Comparison of ENCODE assay signal across 8 mouse cellular contexts in the genomic region with DNA sequence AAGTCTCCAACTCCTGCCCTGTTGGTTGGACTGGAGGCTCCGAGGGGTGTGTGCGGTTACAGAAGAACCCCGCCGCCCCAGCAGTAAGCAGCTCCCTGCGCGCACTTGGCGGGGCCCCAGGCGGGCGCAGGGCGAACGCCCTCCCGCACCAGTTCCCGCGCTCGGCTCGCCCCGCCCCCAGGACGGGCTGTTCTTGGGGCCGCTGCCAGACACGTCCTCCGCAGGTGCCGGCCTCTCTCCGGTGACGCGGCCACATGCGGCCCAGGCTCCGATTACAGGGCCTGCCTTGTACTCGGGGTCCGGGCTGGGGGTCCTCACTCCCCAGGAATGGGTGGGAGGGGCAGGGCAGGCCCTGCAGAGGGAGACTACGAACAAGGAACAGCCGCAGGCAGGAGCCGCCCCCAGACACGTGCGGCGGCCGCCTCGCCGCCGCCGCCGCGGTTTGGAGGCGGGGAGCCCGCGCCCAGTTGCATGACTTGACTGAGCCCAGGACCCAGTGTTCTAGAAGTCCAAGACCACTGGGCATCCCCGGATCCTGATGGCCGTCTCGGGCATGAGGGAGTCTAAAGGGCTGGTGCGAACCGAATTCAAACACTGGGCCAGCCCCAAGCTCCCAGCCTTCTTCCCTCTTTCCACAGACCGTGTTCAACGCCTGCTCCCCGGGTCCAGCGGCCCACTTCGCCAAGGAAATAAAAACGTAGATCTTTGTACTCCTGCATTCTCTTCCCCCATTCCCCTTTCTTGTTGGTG. TPM values are rescaled to one million over a fixed set of nuclear protein-coding genes. Genes with fewer than 3 reads are reported as not detected.
DNase-seq lines count a peak whose midpoint lies in the region; ATAC-seq and TF ChIP-seq lines count a peak whose summit lies in the region.
"Had no signal": no experiment of that assay in that cellular context is flagged by ENCODE, and none has a peak within 500 bp of the region (broad histone marks: within the 10 kb centered on the region; RNA-seq: fewer than 3 reads in every experiment).

No protein-coding gene starts in this region.

- 23% methylated on average over 56 of the region's 56 CpGs for WGBS in forebrain, embryonic 16.5 days
- WGBS in hindbrain, postnatal 0 days: 25% methylated on average over 54 of the region's 56 CpGs
- 19% methylated on average over 56 of the region's 56 CpGs for WGBS in liver, embryonic 16.5 days (ENCODE audit: insufficient replicate concordance)
- WGBS in neural tube, embryonic 14.5 days: 25% methylated on average over 54 of the region's 56 CpGs

- no peak for ATAC-seq in forebrain, embryonic 16.5 days
- ATAC-seq in hindbrain, postnatal 0 days: no peak; the same call in 1 of the 2 replicates
- ATAC-seq in liver, embryonic 16.5 days (ENCODE audit: low read depth): peak; percentile 49
- no peak for ATAC-seq in neural tube, embryonic 14.5 days (ENCODE audit: low read depth)

- no peak overlapping the region for H3K27ac ChIP-seq in forebrain, embryonic 16.5 days (ENCODE audit: low read length)
- no peak overlapping the region for H3K27ac ChIP-seq in hindbrain, postnatal 0 days
- peak overlapping the region; percentile 21 for H3K27ac ChIP-seq in liver, embryonic 16.5 days (ENCODE audit: low read length)
- H3K27ac ChIP-seq in neural tube, embryonic 14.5 days (ENCODE audit: low read depth, low read length): no peak overlapping the region

- H3K4me2 ChIP-seq in forebrain, embryonic 16.5 days (ENCODE audit: low read length): peak overlapping the region; percentile 69
- peak overlapping the region; percentile 65 for H3K4me2 ChIP-seq in hindbrain, postnatal 0 days (ENCODE audit: low read depth, low read length)
- H3K4me2 ChIP-seq in liver, embryonic 16.5 days (ENCODE audit: low read depth, low read length): peak overlapping the region; percentile 59
- peak overlapping the region; percentile 49 for H3K4me2 ChIP-seq in neural tube, embryonic 14.5 days (ENCODE audit: low read depth, low read length)

- peak overlapping the region; percentile 51 for H3K9ac ChIP-seq in forebrain, embryonic 16.5 days (replicated peaks; ENCODE audit: low read depth, low read length)
- peak overlapping the region; percentile 21; the same call in 1 of the 2 replicates for H3K9ac ChIP-seq in hindbrain, postnatal 0 days (replicated peaks; ENCODE audit: low read length)
- H3K9ac ChIP-seq in liver, embryonic 16.5 days (ENCODE audit: low read depth, low read length): peak overlapping the region; percentile 25; the same call in 1 of the 2 replicates
- no peak overlapping the region; the same call in 1 of the 2 replicates for H3K9ac ChIP-seq in neural tube, embryonic 14.5 days (replicated peaks; ENCODE audit: low read depth, low read length)

- H3K36me3 ChIP-seq in forebrain, embryonic 16.5 days (ENCODE audit: control insufficient read depth, insufficient read depth): no peaks in the 10 kb centered on the region
- no peaks in the 10 kb centered on the region for H3K36me3 ChIP-seq in hindbrain, postnatal 0 days (ENCODE audit: insufficient read depth, low read length)
- H3K36me3 ChIP-seq in liver, embryonic 16.5 days (ENCODE audit: control insufficient read depth, insufficient read depth): no peaks in the 10 kb centered on the region
- H3K36me3 ChIP-seq in neural tube, embryonic 14.5 days (ENCODE audit: control insufficient read depth, insufficient read depth, low read length): no peaks in the 10 kb centered on the region

- TF ChIP-seq CTCF in hindbrain, postnatal 0 days (IDR thresholded peaks at IDR 0.05; ENCODE audit: low read depth): no peak

- peaks cover 12% of the 10 kb centered on the region for H3K4me1 ChIP-seq in forebrain, embryonic 16.5 days (replicated peaks; ENCODE audit: control insufficient read depth, insufficient read depth, low read length)
- no peaks in the 10 kb centered on the region for H3K4me1 ChIP-seq in hindbrain, postnatal 0 days (ENCODE audit: insufficient read depth, low read length)
- H3K4me1 ChIP-seq in liver, embryonic 16.5 days (ENCODE audit: control insufficient read depth, low read depth, low read length): peaks cover 19% of the 10 kb centered on the region
- H3K4me1 ChIP-seq in neural tube, embryonic 14.5 days (ENCODE audit: control insufficient read depth, insufficient read depth, low read length): peaks cover 5% of the 10 kb centered on the region; the same call in 1 of the 2 replicates

- peak; percentile 38 for DNase-seq in ES-CJ7 (ENCODE audit: low read depth, low spot score)
- peak; percentile 63 to 66 for DNase-seq in adrenal gland, adult 18-20 months (ENCODE audit: low spot score in 2 of 2)
- DNase-seq in hindbrain, postnatal 0 days (ENCODE audit: low spot score): peak; percentile 53
- DNase-seq in yolk sac, embryonic 10.5 days (ENCODE audit: low spot score): peak; percentile 75

- 0 out of 2 replicates have a peak, but pooled peaks cover 10% of the 10 kb centered on the region for H3K9me3 ChIP-seq in forebrain, embryonic 16.5 days (ENCODE audit: control insufficient read depth, low read length)
- peaks cover 5% of the 10 kb centered on the region; the same call in 1 of the 2 replicates for H3K9me3 ChIP-seq in hindbrain, postnatal 0 days (ENCODE audit: low read length)
- peaks cover 12% of the 10 kb centered on the region for H3K9me3 ChIP-seq in liver, embryonic 16.5 days (replicated peaks; ENCODE audit: control insufficient read depth, low read length)
- no peaks in the 10 kb centered on the region for H3K9me3 ChIP-seq in neural tube, embryonic 14.5 days (ENCODE audit: control insufficient read depth, low read length)

- peak overlapping the region; percentile 41 for H3K4me3 ChIP-seq in forebrain, embryonic 16.5 days (replicated peaks; ENCODE audit: low read length)
- H3K4me3 ChIP-seq in hindbrain, postnatal 0 days (ENCODE audit: low read length): peak overlapping the region; percentile 31
- peak overlapping the region; percentile 38 for H3K4me3 ChIP-seq in liver, embryonic 16.5 days (ENCODE audit: low read depth, low read length)
- peak overlapping the region; percentile 24 for H3K4me3 ChIP-seq in neural tube, embryonic 14.5 days (ENCODE audit: low read depth, low read length)

- H3K27me3 ChIP-seq in forebrain, embryonic 16.5 days (replicated peaks; ENCODE audit: control insufficient read depth, insufficient read depth, low read length): peaks cover 22% of the 10 kb centered on the region
- H3K27me3 ChIP-seq in hindbrain, postnatal 0 days (ENCODE audit: insufficient read depth, low read length): no peaks in the 10 kb centered on the region
- H3K27me3 ChIP-seq in liver, embryonic 16.5 days (ENCODE audit: control insufficient read depth, insufficient read depth, low read depth, low read length): peaks cover 32% of the 10 kb centered on the region
- H3K27me3 ChIP-seq in neural tube, embryonic 14.5 days (ENCODE audit: control insufficient read depth, insufficient read depth, low read length): no peaks in the 10 kb centered on the region

RNA-seq across cellular contexts. Expression of gene Cdkn1c, which starts 4.1 kb away (rescaled TPM):
- 100 to 1,000 TPM; 153 to 767 TPM for total RNA-seq in adrenal gland, adult 18-20 months (2021)
- 96.6 and 138 TPM in 2 replicates for polyA plus RNA-seq in forebrain, embryonic 16.5 days (2015; fragmentation: Nextera tagmentation; extraction: Ambion mirVana)
- 127 and 139 TPM in 2 replicates for total RNA-seq in hindbrain, postnatal 0 days (2014; rRNA removed)
- polyA plus RNA-seq in hindbrain, postnatal 0 days (2015; fragmentation: Nextera tagmentation; extraction: Ambion mirVana): 144 and 150 TPM in 2 replicates
- polyA plus RNA-seq in liver, embryonic 16.5 days (2015; fragmentation: Nextera tagmentation; extraction: Ambion mirVana): 143 and 173 TPM in 2 replicates
- 252 and 338 TPM in 2 replicates for polyA plus RNA-seq in neural tube, embryonic 14.5 days (2014; fragmentation: Nextera tagmentation; extraction: Ambion mirVana)

RNA-seq across cellular contexts. Expression of gene Slc22a18, which starts 8.6 kb away (rescaled TPM):
- 1 to 10 TPM; 1.9 to 6.7 TPM for total RNA-seq in adrenal gland, adult 18-20 months (2021)
- 0.42 and 0.54 TPM in 2 replicates for polyA plus RNA-seq in forebrain, embryonic 16.5 days (2015; fragmentation: Nextera tagmentation; extraction: Ambion mirVana)
- total RNA-seq in hindbrain, postnatal 0 days (2014; rRNA removed): 0.58 and 1.8 TPM in 2 replicates
- polyA plus RNA-seq in hindbrain, postnatal 0 days (2015; fragmentation: Nextera tagmentation; extraction: Ambion mirVana): 0.90 and 1.2 TPM in 2 replicates
- polyA plus RNA-seq in liver, embryonic 16.5 days (2015; fragmentation: Nextera tagmentation; extraction: Ambion mirVana): 13.0 and 14.4 TPM in 2 replicates
- polyA plus RNA-seq in neural tube, embryonic 14.5 days (2014; fragmentation: Nextera tagmentation; extraction: Ambion mirVana): 0.31 and 0.63 TPM in 2 replicates
- total RNA-seq: neutrophil, adult 5-6 weeks had no signal

RNA-seq across cellular contexts. Expression of gene Phlda2, which starts 38.0 kb away (rescaled TPM):
- total RNA-seq in adrenal gland, adult 18-20 months (2021): 1 to 10 TPM in 1 of 2 experiments, under 1 TPM in 1; 0.45 to 2.8 TPM
- 0.57 TPM in 1 of 2 replicates, not detected in the other for polyA plus RNA-seq in forebrain, embryonic 16.5 days (2015; fragmentation: Nextera tagmentation; extraction: Ambion mirVana)
- total RNA-seq in hindbrain, postnatal 0 days (2014; rRNA removed): 0.52 TPM in 1 of 2 replicates, not detected in the other
- polyA plus RNA-seq in hindbrain, postnatal 0 days (2015; fragmentation: Nextera tagmentation; extraction: Ambion mirVana): 0.66 and 0.73 TPM in 2 replicates
- polyA plus RNA-seq in liver, embryonic 16.5 days (2015; fragmentation: Nextera tagmentation; extraction: Ambion mirVana): 25.8 and 25.9 TPM in 2 replicates
- not detected in 2 replicates for polyA plus RNA-seq in neural tube, embryonic 14.5 days (2014; fragmentation: Nextera tagmentation; extraction: Ambion mirVana)
- total RNA-seq: neutrophil, adult 5-6 weeks had no signal

Comparison
In these comparisons a context has a peak if more than half of its experiments do, and no peak if none do; other contexts are left out.
1. RNA of gene Phlda2, which starts 38.0 kb away (polyA plus RNA-seq): 25.8 to 25.9 TPM in liver, embryonic 16.5 days; 0.66 to 0.73 TPM in hindbrain, postnatal 0 days, 0.57 TPM in forebrain, embryonic 16.5 days and not detected in neural tube, embryonic 14.5 days; every median in the first group is over 10 times any median in the second.
2. Peak in every context shown above with its lines, with median percentiles within 50 percentile points of each other: DNase-seq, H3K4me2 ChIP-seq and H3K4me3 ChIP-seq.